Mouse (Mus musculus) frontal cortex, postnatal 14 days (tissue): ENCODE data around the gene Pnmal1.

Experiments used
- DNase-seq, 2 experiments: peaks; one replicate each; pipeline ENCODE4 v3.0.0; 2022; ENCODE audit warnings: low spot score in 2 of 2

Pnmal1 gene

DNA sequence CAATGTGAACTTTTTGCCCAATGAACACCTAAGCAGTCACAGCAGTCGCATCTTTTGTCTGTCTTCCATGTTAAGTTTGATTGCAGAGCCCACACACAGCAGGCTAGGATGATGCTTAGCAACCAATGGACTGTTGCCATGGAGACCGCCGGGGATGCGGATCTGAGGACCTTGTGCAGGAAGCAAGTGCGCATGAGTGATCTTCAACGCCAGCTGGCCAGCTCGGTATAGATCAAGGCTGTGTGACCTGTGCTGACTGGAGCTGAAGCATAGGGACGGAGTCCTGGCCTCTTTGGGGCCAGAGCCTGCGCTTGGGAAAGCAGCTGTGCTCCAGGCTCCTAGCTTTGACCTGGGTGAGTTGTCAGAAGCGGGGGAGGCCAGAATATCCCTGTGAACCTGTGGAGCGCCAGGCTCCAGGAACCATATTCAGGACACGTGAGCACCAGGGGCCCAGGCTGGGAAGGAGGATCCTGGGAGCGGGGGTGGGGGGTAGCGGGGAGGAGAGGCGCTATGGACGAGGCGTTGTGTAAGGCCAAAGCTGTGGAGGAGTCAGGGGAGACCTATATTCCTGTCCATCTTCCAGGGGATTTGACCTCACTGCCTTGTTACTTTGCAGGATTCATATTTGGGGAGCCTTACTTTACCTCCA lies at the start of gene Pnmal1:
Gene Pnmal1 (plus strand): TSS at position 141 of the 649 bp plus-strand sequence.
- peak; percentile 90 to 91 for DNase-seq

DNA sequence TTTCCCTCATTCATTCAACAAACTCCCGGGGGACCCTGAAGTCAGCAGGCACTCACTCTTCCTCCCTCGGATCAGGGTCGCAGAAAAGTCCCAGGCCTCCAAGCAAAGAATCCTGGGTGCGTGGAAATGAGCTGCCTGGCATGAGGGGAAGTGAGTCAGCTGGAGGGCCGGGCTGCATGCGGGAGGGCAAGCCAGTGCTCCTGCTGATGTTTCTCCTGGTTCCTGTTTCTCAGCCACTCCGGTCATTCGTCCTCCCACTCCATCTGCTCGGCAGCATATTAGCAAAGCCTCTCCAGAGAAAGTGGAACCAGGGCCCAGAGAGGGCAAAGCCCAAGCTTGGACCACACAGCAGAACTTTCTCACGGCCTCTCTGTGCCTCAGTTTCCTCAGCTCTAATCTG lies 49.6 kb upstream of the Pnmal1 start:
- DNase-seq: no peak

DNA sequence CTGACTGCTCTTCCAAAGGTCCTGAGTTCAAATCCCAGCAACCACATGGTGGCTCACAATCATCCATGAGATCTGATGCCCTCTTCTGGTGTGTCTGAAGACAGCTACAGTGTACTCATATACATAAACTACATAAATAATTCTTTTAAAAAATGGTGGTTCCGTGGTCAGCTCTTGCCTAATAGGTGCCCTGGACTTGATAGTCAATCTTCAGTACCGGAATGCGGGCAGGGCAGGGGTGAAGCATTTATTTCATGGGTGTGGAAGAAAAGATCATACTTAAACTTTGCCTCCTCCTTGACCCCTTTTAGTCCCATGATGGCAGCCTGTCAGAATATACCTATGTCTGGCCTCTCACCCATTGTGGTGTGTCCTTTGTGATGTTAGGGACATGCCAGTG lies 47.6 kb upstream of the Pnmal1 start:
- no peak for DNase-seq

DNA sequence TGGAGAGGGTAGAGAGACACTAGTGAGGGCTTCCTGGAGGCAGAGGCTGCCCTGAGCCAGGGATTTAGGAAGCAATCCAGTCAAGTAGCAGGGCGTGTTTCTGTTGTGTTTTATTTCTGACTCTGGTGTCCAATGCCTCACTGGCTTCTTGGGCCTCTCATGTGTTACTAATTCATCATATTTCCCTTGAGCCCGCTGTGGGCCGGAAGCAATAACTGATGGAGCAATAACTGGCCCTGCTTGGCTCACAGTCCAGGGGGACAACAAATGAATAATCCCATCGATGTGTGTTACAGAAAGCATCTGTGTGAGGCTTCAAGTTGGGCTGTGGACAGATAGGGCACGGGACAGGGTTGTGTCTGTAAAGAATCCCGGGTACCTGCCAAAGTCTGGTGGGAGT lies 47.1 kb upstream of the Pnmal1 start:
- no peak for DNase-seq

DNA sequence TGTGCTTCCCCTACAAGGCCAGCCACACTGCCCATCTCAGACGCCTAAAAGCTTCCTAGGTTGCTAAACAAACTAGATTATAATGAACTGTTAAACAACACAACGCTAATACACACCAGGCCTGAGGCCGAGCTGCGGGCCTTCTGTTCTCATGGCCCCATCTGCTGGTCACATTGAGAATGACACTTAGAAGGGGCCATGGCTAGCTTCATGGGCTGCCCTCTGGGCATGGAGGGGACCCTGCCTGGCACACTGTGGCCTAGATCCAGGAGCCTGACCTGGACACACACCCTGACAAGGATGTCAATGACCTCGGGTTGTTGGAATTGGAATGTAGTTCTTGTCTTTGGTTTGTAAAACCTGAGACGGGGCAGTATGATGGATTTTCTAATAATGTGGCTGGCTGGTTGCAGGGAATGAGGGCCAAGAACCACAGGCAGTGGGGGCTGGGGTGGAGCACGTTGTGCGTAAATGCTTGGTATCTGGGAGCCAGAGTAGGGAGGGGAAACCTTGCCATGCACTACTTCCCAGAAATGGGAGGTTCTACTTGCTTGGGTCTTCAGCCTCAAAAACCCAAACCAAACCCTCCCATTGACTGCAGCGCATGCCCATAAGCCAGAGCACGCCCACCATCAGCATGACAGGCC lies 45.5 kb upstream of the Pnmal1 start:
- DNase-seq: peak in 1 of 2 experiments; percentile 63

DNA sequence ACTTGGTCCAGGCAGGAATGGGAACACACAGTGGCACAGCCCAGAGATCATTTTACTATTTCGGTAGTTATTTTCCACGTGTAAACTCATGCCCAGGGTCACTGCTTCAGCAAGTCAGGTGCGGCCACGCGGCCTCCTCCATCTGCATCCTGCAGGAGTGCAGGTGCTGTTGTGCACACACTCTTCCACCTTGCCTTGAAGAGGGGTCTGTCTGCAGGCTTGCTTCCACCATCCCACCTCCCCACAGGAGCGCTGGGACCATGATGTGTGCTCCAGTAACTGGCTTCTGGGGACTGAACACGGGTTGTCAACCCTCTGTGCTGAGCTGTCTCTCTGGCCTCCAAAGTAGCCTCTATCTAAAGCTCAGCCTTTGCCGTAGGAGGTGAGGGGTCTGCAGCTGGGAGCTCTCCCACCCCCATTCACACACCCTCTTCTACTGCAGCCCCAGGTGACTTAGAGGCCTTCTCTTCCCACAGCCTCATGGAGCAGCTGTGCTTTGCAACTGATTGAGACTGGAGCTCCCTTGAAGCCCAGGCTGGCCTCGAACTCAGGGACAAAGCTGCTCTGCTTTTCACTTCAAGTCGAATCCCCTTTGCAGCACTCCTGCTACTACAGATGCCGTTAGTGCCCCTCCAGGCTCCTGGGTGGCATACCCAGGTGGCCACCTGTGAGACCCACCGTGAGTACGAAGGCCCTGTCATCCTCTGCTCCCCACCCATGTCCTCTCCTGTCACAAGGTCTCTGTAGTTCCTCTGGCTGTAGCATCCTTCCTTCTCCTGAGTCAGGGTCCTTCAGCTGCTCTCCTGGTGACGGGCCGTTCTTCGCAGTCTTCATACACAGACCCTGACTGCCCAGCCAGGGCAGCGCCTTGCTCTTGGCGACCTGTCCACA lies 44.8 kb upstream of the Pnmal1 start:
- DNase-seq: no peak

DNA sequence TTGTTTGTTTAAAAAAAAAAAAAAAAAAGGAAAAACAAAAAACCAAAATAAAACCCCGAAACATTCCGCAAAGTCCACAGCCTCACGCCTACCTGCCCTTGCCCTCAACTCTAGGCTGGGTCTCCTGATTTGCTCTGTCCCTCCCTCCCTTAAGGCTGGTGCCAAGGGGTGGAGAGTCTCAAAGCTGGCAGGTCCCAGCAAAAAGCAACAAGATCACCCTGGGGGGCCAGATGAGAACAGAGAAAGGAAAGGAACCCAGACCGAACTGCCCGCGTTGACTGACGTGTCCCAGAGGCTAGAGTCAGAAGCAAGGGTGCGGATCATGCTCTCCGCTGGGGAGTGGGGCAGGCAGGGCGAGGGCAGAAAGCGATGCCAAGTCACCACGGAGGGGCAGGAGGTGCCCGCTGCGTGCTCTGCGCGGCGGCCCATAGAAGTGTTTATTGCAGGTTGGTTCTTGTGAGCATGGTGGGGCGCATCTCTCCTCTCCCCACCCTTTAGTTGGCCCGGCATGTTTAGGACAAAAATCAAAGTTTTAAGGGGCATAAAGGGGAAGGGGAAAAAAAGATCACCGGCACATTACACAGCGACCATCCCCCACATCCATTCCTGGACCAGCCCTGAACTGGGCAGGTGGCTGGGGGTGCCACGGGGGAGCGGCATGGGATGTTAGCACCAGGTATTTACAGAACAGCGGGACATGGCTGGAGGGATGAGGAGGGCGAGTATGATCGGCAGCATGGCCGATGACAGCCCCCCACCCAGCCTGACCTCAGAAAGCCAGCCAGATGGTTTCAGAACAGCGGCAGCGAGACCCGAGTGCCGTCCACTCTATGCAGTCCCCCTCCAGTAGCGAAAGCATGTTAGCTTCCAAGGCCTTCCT lies 43.8 kb upstream of the Pnmal1 start:
- DNase-seq: no peak

DNA sequence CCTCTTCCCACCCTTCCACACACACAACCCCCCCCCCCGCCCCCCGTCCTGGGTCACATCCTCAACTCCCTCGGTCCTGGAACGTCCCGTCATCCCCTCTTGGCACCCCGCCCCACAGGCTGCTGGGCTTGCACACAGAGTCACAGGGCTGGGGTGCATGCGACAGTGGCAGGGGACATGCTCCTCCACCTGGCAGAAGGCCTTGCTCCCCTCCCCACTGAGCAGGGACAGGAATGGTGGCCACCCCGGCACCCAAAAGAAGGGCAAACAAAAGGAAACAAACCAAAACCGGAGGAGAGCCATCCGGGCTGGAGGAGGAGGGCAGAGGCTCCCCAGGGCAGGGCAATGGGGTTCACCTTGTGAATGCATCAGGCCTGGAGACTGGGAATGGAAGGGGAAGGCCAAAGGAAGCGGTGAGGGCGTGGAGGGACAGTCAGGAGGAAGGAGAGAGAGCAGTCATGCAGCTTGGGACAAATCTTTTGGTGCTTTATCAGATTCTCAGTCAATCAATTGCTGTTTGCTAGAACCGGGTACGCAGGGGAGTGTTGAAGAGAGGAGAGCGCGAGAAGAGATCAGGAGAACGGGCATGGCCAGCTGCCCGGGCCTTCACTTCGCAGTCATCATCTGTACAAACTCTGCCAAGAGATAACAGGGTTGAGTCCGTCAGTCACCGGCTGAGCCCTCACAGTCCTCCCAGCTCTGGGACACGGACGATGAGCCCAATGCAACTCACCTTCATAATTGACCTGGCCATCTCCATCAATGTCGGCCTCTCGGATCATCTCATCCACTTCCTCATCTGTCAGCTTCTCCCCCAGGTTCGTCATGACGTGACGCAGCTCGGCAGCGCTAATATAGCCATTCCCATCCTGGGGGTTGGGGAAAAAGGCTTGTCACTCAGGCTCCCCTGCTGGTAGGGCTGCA lies 42.9 kb upstream of the Pnmal1 start:
- no peak for DNase-seq

DNA sequence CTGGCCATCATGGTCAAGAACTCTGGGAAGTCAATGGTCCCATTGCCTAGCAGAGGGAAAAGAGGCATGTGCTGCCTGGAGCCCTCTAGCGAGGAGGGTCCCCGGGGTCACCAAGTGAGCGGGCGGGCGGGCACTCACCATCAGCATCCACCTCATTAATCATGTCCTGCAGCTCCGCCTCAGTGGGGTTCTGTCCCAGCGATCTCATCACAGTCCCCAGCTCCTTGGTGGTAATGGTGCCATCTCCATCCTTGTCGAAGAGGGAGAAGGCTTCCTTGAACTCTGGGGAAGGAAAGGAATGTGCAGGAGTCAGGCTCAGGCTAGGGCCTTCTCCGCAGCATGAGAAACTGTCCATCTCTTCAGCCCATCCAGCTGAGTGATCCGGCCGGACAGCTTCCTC lies 42.0 kb upstream of the Pnmal1 start:
- no peak for DNase-seq

DNA sequence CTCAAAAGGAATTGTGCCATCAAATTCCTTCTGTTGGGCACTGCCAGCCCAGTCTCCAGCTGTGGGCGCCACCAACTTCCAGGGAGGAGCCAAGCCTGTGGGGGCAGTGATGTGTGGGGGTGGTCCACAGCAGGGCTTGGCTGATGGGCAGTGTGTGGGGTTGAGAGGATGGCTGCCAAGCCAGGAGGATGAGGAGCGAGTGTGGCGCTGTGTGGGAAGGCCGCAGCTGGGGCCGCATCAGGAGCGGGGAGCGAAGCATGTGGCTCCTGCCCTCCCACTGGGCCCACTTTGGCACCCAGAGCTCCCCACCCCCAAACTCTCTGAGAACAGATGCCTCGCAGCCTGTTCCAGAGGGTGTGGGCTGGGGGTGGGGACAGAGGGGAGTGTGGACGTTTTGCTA lies 41.5 kb upstream of the Pnmal1 start:
- no peak for DNase-seq

DNA sequence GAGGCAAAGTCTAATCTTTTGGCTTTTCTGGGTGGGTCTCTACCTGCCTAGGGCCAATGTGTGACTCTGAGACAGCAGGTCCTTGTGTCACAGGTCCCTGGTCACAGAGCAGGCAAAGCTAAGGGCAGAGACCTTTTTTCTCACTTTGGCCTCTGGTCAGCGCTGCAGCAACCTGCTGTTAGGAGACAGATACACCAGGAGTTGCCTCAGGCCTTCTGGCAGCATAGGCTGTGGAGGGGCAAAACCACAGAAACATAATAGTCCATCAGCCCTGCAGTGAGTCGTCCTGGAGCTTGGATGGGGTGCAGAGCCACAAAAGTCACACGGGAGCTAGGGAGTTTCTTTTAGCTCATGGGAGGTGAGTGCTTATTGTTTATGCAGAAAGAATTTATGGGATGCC lies 40.8 kb upstream of the Pnmal1 start:
- DNase-seq: no peak

DNA sequence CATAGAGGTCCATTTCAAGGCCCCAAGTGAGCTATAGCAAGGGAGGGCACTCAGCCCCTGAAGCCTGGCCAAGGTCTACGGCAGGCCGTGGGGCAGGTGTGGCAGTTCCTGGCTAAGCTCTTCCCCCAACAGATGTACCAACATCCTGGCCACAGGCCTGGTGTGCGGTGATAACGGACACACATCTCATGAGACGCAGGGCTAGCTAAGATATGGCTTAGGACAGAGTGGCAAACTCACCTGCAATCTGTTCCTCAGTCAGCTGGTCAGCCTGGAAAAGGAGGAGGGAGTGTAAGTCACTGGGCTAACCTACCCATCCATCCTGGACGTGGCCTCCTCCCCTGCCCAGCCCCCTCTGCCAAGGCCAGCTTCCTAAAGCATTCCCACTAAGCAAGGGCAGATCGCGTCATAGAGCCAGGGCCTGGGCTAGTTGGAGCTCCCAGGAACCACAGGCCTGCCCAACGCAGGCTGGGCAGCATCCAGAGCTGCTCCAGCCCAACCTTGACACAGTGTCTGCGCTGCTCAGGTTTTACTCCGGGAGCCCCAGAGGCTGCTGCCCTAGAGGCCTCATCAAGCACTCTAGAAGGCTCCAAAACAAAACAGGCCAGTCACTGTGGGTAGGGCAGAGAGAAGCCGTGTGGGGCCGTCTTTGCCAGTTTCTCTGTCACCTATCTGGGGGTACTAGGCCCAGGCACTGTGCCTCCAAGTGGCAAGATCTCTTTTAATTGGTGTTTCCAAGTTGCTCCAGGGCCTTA lies 39.9 kb upstream of the Pnmal1 start:
- no peak for DNase-seq

DNA sequence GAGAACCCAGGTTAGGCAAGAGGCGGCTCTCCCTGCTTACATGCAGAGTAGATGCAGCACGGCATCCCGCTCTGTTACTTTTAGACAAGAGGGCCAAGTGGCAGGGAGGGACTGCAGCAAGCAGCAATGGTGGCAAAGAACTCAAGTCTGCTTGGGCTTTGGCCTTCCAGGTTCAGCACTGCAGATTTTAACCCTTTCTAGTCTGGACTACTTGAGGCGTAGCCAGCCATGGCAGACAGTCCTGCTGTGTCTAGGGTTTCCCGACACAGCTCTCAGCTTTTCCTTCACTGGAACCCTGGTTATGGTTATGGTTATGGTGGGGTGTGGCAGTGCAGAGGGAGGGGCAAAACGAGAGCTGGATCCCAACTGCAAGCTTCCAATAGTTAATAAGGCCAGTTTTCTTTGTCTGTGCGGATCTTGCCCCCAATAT lies 39.3 kb upstream of the Pnmal1 start:
- DNase-seq: no peak

DNA sequence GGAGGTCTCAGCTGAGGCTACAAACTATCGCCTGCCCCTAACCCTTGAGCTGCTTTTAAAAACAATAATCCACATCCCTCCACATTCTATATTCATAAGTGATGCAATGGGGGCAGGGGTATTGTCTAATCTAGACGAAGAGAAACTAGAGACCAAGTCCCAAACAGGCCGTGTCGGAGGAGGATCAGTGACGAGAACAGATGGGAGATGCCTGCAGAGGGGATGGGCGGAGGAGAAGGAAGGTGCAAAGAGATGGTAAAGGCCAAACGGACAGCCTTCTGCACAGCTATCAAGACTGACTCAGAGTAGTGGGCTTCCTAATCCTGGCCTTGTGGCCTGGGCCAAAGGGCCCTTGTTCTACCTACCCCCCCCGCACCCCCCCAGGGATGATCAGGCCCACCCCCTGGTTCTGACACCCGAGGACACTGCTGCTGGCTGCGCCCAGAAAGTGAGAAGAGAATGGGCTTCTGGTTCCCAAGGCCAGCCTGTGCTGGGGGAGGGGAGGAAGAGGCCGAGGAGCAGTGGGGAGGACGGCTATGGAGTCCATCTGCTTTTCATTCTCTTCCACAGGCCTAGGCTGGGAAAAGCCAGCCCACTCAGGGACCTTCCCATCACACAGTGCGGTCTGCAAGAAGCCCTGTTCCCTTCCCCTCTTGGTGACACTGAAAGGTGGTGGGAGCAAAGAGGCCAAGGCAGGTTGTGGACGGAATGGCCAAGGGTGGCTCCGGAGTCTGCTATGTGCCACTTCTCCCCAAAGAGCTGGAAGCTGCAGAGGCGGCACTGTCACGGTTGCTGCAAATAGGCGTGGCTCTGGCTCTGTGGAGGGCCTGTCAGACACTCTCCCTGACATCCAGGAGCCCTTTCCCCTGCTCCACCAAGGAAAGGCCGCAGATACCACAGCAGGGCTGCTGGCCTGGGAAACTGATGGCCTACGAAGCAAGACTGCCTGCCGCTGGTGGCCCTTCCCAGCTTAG lies 38.4 kb upstream of the Pnmal1 start:
- no peak for DNase-seq

DNA sequence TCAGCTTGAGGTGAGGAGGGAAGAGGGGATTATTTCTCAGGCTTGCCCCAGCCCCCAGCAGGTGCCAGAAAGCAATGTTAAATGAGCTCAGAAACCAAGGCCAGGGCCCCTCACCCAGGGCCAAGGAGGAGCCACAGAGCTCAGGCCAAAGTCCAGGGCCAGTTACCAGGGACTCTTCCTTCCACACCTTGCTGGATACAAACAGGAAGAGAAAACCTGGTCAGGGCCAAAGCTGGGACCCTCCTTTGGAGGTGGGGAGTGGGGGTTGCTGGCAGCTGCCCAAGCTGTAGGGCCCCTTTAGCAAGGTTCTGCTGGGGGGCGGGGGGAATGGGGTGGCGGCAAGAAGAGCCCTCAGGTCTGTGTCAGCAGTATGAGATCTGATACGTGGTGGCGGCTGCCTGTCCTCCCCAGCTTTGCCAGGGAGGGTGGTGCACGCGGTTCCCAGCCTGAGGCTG lies 37.6 kb upstream of the Pnmal1 start:
- DNase-seq: no peak

DNA sequence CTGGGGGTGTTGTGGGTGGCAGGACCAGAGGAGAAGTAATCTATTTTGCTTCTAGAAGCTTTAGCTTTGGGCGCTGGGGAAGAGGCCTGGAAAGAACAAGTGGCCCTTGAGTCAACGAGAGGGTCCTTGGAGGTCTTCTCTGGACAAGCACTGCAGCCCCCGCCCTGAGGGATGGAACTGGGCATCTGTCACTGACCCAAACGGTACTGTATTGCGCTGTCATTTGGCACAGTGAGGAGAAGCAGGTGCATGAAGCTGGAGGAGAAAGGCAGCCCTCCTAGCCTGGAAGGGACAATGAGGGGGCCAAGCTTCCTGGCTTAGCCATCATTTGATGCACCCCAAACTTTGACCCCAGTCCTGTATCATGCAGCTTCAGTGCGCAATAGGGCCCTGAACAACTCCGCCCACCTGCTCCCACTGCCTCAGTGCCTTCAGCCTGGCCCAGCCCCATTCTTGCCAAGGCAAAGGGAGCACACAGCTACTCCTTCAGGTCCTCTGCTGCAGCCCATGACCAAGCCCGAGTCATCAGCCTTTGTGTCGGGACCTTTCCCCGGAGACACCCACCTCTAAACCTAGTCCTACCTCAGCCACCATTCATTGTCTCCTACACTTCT lies 37.0 kb upstream of the Pnmal1 start:
- peak in 1 of 2 experiments; percentile 42 for DNase-seq

DNA sequence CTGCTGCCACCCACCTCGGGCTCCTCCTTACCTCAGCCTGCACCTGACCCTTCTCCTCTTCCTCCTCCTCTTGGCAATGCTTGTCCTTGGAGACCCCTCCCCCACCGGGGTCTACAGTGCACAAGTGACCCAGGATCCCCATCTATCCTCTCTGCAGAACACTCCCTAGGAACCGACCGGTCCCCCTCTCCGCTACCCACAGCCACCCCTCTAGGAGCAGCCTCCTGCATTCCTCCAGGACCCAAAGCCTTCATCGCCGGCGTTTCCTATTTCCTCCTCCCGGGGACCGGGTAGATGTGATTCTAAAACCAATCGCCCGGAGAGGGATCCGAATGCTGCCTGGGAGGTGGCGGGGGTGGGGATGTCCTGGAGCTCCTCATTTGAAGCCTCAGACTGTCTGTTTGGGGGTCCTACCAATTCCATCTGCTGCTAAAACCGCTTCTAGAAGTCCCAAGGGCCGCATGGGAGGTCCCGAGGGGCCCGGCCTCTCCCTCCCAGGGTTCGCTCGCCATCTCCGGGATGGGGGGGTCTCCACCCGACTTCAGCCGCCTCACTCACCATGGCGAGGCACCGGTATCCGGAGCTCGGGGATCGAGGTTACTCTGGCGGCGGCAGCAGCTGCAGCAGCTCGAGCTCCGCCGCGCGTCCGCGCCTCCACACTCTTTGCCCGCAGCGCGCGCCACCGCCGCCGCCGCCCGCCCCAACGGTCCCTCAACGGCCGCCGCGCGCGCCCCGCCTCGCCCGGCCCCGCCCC lies 36.0 kb upstream of the Pnmal1 start:
- DNase-seq: peak in 1 of 2 experiments; percentile 52
